Mouse (Mus musculus) B cell, adult 67 days (primary cell): ENCODE measurements around the gene Tnfsf13b. TPM values are rescaled to one million over a fixed set of nuclear protein-coding genes. Genes with fewer than 3 reads are reported as not detected.

Experiments
- total RNA-seq, 2 experiments: library from RNA; stranded (reverse); gene quantifications; 4 replicates each; pipeline ENCODE4 v1.2.4; 2023

The Tnfsf13b gene
- total RNA-seq, result 1 to 10 TPM; 1.0 to 1.5 TPM

DNA sequence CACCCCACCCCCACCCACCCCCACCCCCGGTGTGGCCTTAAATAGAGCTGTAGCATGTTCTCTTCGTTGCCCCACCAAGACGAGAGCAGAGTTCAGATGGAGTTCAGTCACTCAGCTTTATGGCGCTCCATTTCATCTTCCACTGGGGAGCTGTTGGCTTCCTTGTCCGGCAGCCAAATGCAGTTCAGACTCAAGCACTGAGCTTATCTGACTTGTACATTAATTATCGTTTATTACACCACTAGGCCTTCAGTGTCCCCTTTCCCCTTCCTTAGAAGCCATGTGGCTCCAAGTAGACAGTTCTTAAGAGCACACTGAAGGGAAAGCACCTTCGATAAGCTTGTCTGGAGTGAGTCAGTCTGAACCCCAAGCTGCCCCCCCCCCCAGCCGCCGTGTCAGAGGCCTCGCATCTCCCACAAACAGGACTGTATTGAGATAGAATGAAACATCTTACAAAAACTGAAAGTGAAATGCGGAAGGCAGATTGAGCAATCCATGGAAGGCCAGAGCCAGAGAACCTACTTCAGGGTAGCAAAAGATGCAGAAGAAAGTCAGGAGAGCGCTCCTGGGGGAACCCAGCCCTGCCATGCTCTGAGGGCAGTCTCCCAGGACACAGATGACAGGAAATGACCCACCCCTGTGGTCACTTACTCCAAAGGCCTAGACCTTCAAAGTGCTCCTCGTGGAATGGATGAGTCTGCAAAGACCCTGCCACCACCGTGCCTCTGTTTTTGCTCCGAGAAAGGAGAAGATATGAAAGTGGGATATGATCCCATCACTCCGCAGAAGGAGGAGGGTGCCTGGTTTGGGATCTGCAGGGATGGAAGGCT lies at the start of gene Tnfsf13b:
Gene Tnfsf13b (plus strand): TSS at position 312 of the 830 bp plus-strand sequence.

DNA sequence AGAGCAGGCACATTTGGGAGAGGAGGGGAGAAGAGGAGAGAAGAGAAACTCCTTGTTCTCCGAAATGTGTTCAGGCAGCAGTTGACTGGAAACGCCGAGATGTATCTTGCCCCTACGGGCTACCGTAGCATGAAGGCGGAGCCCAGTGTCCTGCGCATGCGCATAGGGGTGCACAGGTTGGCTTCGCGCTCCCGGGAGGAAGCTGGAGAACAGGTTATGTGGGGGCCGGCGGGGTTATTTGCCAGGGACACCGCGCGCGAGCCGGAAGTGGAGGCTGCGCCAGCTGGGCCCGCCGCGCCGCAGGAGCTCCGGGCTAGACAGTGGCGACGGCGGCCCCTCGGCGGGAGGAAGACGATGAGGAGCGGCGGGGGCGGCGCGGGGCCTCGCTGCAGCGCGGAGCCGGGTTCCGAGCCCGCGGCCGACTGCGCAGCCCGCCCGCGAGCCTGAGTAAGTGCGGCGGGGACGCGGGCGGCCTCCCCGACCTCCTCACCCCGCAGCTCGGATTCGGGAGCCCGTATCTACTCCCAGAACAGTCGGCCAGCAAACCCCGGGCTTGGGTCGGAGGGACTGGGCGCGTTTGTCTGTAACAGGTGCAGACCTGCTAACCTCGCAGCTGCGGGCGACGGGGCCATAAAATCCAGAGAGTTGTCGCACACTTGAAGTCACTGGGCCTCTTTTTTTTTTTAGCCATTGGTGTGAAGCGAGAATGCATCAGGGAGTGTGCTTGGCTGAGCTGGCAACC lies 28.5 kb upstream of the Tnfsf13b start, which contains the start of the genes Lig4 and Abhd13:
Gene Lig4 (minus strand): TSS at position 114 of the 742 bp plus-strand sequence.
Gene Abhd13 (plus strand): TSS at position 135 of the 742 bp plus-strand sequence.

Other genes with a start within 250 kb of the Tnfsf13b start
- not detected for gene Fam155a, start 235.3 kb upstream of the Tnfsf13b start, total RNA-seq
- gene Gm10217, start 142.2 kb upstream of the Tnfsf13b start, total RNA-seq, result not detected
- 10 to 100 TPM in 1 of 2 experiments, 1 to 10 TPM in 1; 9.8 to 12.5 TPM for gene Lig4, start 28.8 kb upstream of the Tnfsf13b start, total RNA-seq
- 10 to 100 TPM; 18.5 to 20.1 TPM for gene Abhd13, start 28.8 kb upstream of the Tnfsf13b start, total RNA-seq
- not detected for gene Myo16, start 147.4 kb downstream of the Tnfsf13b start, total RNA-seq